Mouse (Mus musculus): ENCODE measurements around the gene Atp2a3. TPM values are rescaled to one million over a fixed set of nuclear protein-coding genes. Genes with fewer than 3 reads are reported as not detected.

The Atp2a3 gene
- total RNA-seq, 2 experiments from 2014 or later, result 6.9 to 7.0 TPM

GRCm38 (mm10) chr11:72957318-72957717 is 3.7 kb upstream of the Atp2a3 start:
- no peak overlapping the region for H3K27ac ChIP-seq
- intact Hi-C loops (cut with DNase I), result no loop called here
- no peak for DNase-seq (ENCODE audit: extremely low spot score in 1 of 2, low spot score in 2 of 2)
- H3K4me3 ChIP-seq, result no peak overlapping the region
- no peak for TF ChIP-seq CTCF (IDR thresholded peaks at IDR 0.05)

GRCm38 (mm10) chr11:72959924-72960679 is 867 bp upstream of the Atp2a3 start:
- H3K27ac ChIP-seq, result no peak overlapping the region
- TF ChIP-seq CTCF (IDR thresholded peaks at IDR 0.05), result peak; percentile 10
- DNase-seq (ENCODE audit: extremely low spot score in 1 of 2, low spot score in 2 of 2), result no peak
- no peak overlapping the region for H3K4me3 ChIP-seq
- intact Hi-C loops (cut with DNase I), result no loop called here

- intact Hi-C loops (cut with DNase I), result no loop called here
- no peak overlapping the region for H3K27ac ChIP-seq
- DNase-seq (ENCODE audit: extremely low spot score in 1 of 2, low spot score in 2 of 2), result no peak
- H3K4me3 ChIP-seq, result peak overlapping the region; percentile 28; the same call in 1 of the 2 replicates
- TF ChIP-seq CTCF (IDR thresholded peaks at IDR 0.05), result no peak
These were observed 272 bp upstream of the Atp2a3 start for GRCm38 (mm10) chr11:72960723-72961071.

GRCm38 (mm10) chr11:72962378-72962777 is 1.4 kb downstream of the Atp2a3 start:
- DNase-seq (ENCODE audit: extremely low spot score in 1 of 2, low spot score in 2 of 2), result no peak
- H3K27ac ChIP-seq, result no peak overlapping the region
- no peak overlapping the region for H3K4me3 ChIP-seq
- TF ChIP-seq CTCF (IDR thresholded peaks at IDR 0.05), result no peak
- intact Hi-C loops (cut with DNase I), result no loop called here

GRCm38 (mm10) chr11:72963058-72963788 is 2.3 kb downstream of the Atp2a3 start:
- no peak for DNase-seq (ENCODE audit: extremely low spot score in 1 of 2, low spot score in 2 of 2)
- Histone ChIP-seq H3K4me3 (no peak overlapping the region), H3K27ac (no peak overlapping the region)
- intact Hi-C loops (cut with DNase I), result no loop called here
- TF ChIP-seq CTCF (IDR thresholded peaks at IDR 0.05), result no peak

GRCm38 (mm10) chr11:72963789-72964294 is 2.9 kb downstream of the Atp2a3 start:
- intact Hi-C loops (cut with DNase I), result no loop called here
- no peak overlapping the region for H3K27ac ChIP-seq
- no peak for TF ChIP-seq CTCF (IDR thresholded peaks at IDR 0.05)
- no peak for DNase-seq (ENCODE audit: extremely low spot score in 1 of 2, low spot score in 2 of 2)
- H3K4me3 ChIP-seq, result no peak overlapping the region

GRCm38 (mm10) chr11:72974995-72975503 is 14.1 kb downstream of the Atp2a3 start:
- H3K4me3 ChIP-seq, result no peak overlapping the region
- intact Hi-C loops (cut with DNase I), result no loop called here
- no peak for TF ChIP-seq CTCF (IDR thresholded peaks at IDR 0.05)
- no peak for DNase-seq (ENCODE audit: extremely low spot score in 1 of 2, low spot score in 2 of 2)
- H3K27ac ChIP-seq, result no peak overlapping the region

- intact Hi-C loops (cut with DNase I), result no loop called here
- no peak overlapping the region for H3K27ac ChIP-seq
- H3K4me3 ChIP-seq, result no peak overlapping the region
- TF ChIP-seq CTCF (IDR thresholded peaks at IDR 0.05), result no peak
- DNase-seq (ENCODE audit: extremely low spot score in 1 of 2, low spot score in 2 of 2), result no peak
These were observed 21.5 kb downstream of the Atp2a3 start for GRCm38 (mm10) chr11:72982516-72982915.

GRCm38 (mm10) chr11:72983283-72983682 is 22.3 kb downstream of the Atp2a3 start:
- DNase-seq (ENCODE audit: extremely low spot score in 1 of 2, low spot score in 2 of 2), result no peak
- Histone ChIP-seq H3K27ac (no peak overlapping the region), H3K4me3 (no peak overlapping the region)
- intact Hi-C loops (cut with DNase I), result no loop called here
- TF ChIP-seq CTCF (IDR thresholded peaks at IDR 0.05), result peak; percentile 32

GRCm38 (mm10) chr11:72986745-72987144 is 25.8 kb downstream of the Atp2a3 start:
- Histone ChIP-seq H3K4me3 (no peak overlapping the region), H3K27ac (no peak overlapping the region)
- intact Hi-C loops (cut with DNase I), result no loop called here
- TF ChIP-seq CTCF (IDR thresholded peaks at IDR 0.05), result no peak
- no peak for DNase-seq (ENCODE audit: extremely low spot score in 1 of 2, low spot score in 2 of 2)

- no peak overlapping the region for H3K27ac ChIP-seq
- no peak for DNase-seq (ENCODE audit: extremely low spot score in 1 of 2, low spot score in 2 of 2)
- intact Hi-C loops (cut with DNase I), result no loop called here
- no peak overlapping the region for H3K4me3 ChIP-seq
- no peak for TF ChIP-seq CTCF (IDR thresholded peaks at IDR 0.05)
These were observed 26.3 kb downstream of the Atp2a3 start for GRCm38 (mm10) chr11:72987234-72987633.

GRCm38 (mm10) chr11:72987807-72988206 is 26.8 kb downstream of the Atp2a3 start:
- Histone ChIP-seq H3K4me3 (no peak overlapping the region), H3K27ac (no peak overlapping the region)
- no peak for DNase-seq (ENCODE audit: extremely low spot score in 1 of 2, low spot score in 2 of 2)
- intact Hi-C loops (cut with DNase I), result no loop called here
- TF ChIP-seq CTCF (IDR thresholded peaks at IDR 0.05), result no peak

Data from left cerebral cortex, adult 2 months (tissue).